Mouse (Mus musculus): ENCODE data around the gene Spg11. TPM values are rescaled to one million over a fixed set of nuclear protein-coding genes. Genes with fewer than 3 reads are reported as not detected.
A peak's percentile ranks its signal among the peaks of the same experiment; 100 is the strongest.

The Spg11 gene
- polyA plus RNA-seq (2016; fragmentation: Nextera tagmentation; extraction: Ambion mirVana), result 10.7 and 11.8 TPM in 2 replicates

DNA sequence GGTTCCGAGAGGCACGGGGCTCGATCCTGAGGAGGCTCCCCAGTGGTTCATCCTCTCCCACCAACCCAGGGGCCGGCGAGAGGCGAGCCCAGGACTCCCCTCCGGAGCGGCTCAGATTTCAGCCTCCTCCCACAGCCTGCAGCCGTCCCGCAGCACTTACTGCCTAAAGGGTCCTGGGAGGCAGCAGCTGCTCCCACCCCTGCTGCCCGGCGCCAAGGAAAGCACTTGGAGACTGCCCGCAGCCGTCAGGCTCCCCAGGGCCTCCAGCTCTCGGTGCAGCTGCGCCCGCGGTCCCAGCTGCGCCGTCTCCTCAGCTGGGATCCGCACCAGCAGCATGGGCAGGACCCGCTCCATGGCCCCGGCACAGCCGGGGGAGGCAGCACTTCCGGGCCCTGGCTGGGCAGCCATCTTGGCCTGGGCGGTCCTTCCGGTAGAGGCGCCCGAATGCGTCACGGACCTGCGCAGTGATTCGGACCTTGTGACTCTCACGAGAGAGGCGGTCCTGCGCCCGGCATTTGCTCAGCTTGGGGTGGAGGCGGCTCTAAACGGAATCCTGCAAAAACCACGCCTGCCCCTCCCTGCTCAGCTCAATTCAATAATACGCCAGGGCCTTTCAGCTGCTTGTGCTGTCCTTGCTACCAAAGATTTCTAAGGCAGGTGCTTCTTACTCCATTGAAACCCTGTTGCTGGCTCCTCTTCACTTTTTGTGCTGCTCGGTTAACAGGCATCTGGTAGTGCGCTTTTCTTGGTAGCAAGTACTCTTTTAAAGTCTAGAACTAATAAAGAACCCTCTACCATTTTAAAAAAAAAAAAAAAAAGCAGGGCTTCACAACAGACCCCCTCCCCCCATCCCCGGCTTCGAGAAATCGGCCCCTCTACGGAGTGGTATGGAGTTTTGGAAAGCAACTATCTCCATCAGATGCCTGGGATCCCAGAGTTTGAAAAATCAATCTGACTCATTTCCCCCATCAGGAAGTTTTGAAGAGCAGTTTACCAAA, at the start of gene Spg11:
Spg11 (minus strand) TSS at position 426 of the 998 bp plus-strand sequence.
- no peaks in the 10 kb centered on the region for H3K9me3 ChIP-seq (replicated peaks)
- WGBS, result under 1% methylated on average over 47 of the region's 47 CpGs

DNA sequence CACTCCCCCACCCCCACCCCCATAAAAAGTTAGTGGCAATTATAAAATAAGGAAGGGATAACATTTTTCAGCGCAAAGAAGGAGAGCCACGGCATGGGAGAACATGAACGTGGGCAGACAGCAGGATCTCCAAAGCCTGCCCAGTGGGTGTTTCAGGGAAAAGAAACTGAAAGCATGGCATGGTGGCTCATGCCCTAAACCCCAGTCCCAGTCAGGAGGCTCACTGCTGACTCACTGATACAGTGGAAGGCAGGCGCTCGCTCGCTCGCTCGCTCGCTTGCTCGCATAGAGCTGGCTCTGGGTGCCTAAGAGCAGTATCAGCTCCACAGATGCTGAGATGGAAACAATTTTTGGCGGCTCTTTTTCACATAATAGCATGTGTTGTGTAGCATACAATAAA, 46.1 kb upstream of the Spg11 start:
- no peaks in the 10 kb centered on the region for H3K36me3 ChIP-seq
- 90% methylated on average over 11 of the region's 11 CpGs for WGBS
- no peak for DNase-seq (ENCODE audit: low spot score)
- H3K27ac ChIP-seq (replicated peaks), result no peak overlapping the region
- H3K9me3 ChIP-seq (replicated peaks), result no peaks in the 10 kb centered on the region
- no peaks in the 10 kb centered on the region for H3K27me3 ChIP-seq (ENCODE audit: low read depth, poor library complexity, severe bottlenecking)
- H3K4me1 ChIP-seq, result peaks cover 5% of the 10 kb centered on the region; the same call in 1 of the 2 replicates
- no peak overlapping the region for H3K4me3 ChIP-seq

More for the DNA sequence above, at the start of gene Spg11:
- Histone ChIP-seq H3K27me3 (ENCODE audit: low read depth, poor library complexity, severe bottlenecking) (no peaks in the 10 kb centered on the region), H3K36me3 (peaks cover 15% of the 10 kb centered on the region), H3K4me3 (peak within 1 kb of the TSS; percentile 76), H3K4me1 (peaks cover 17% of the 10 kb centered on the region), H3K27ac (replicated peaks) (peak within 1 kb of the TSS; percentile 98)
- DNase-seq (ENCODE audit: low spot score), result peak; percentile 99

GRCm38 (mm10) chr2:122163430-122164195, 45.4 kb upstream of the Spg11 start:
- Histone ChIP-seq H3K36me3 (no peaks in the 10 kb centered on the region), H3K27ac (replicated peaks) (no peak overlapping the region), H3K27me3 (ENCODE audit: low read depth, poor library complexity, severe bottlenecking) (no peaks in the 10 kb centered on the region), H3K4me1 (peaks cover 9% of the 10 kb centered on the region), H3K9me3 (replicated peaks) (no peaks in the 10 kb centered on the region), H3K4me3 (no peak overlapping the region)
- DNase-seq (ENCODE audit: low spot score), result no peak
- WGBS, result 84% methylated on average over 13 of the region's 13 CpGs

DNA sequence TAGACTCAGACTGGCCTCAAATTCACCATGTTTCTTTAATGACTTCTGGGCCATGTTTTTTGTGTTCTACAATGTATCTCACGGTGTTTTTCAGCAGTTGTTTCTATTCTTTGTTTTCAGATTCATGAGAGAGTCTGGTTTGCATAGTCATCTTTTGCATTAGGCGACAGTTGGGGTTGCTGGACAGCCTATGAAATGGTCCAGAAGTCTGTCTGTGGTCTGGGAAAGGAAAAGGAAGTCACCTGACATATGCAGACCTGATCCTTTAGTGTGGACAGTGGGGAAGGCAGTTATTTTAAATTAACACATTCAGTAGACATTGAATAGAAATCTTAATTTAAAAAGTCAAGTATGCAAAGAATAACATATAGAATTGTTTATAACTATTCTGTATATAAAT, 44.3 kb upstream of the Spg11 start:
- Histone ChIP-seq H3K9me3 (replicated peaks) (no peaks in the 10 kb centered on the region), H3K36me3 (no peaks in the 10 kb centered on the region), H3K27ac (replicated peaks) (no peak overlapping the region), H3K27me3 (ENCODE audit: low read depth, poor library complexity, severe bottlenecking) (no peaks in the 10 kb centered on the region), H3K4me3 (no peak overlapping the region), H3K4me1 (peaks cover 14% of the 10 kb centered on the region)
- 86% methylated on average over 2 of the region's 2 CpGs for WGBS
- DNase-seq (ENCODE audit: low spot score), result no peak

DNA sequence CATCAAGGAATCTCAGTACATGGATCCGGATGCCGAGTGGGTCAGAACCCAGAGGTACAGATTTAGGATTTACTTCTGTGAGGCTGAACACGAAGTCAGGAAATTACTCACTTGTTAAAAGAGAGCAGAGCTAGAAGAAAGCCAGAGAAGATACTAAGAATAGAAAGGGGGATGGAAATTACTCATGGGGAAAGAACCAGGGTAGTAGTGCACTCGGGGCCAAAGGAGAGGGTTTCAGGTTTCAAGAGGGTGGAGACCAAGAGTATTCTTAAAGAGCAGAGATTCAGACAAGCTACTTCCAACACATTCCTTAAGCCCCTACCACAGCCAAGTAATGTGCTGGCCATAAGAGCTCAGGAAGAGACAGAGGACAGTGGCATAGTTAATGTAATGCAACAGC, 43.4 kb upstream of the Spg11 start:
- WGBS, result 38% methylated on average over 4 of the region's 4 CpGs
- no peak overlapping the region for H3K27ac ChIP-seq (replicated peaks)
- H3K4me1 ChIP-seq, result peaks cover 14% of the 10 kb centered on the region
- no peak overlapping the region for H3K4me3 ChIP-seq
- H3K27me3 ChIP-seq (ENCODE audit: low read depth, poor library complexity, severe bottlenecking), result no peaks in the 10 kb centered on the region
- H3K36me3 ChIP-seq, result no peaks in the 10 kb centered on the region
- no peak for DNase-seq (ENCODE audit: low spot score)
- H3K9me3 ChIP-seq (replicated peaks), result no peaks in the 10 kb centered on the region

GRCm38 (mm10) chr2:122160680-122161079, 42.5 kb upstream of the Spg11 start, which contains the start of gene Trim69:
Trim69 (plus strand) TSS chr2:122160700.
- DNase-seq (ENCODE audit: low spot score), result peak; percentile 78
- Histone ChIP-seq H3K27me3 (ENCODE audit: low read depth, poor library complexity, severe bottlenecking) (no peaks in the 10 kb centered on the region), H3K4me1 (peaks cover 14% of the 10 kb centered on the region), H3K36me3 (no peaks in the 10 kb centered on the region), H3K4me3 (no peak within 1 kb of the TSS), H3K27ac (replicated peaks) (no peak within 1 kb of the TSS), H3K9me3 (replicated peaks) (no peaks in the 10 kb centered on the region)
- WGBS, result 46% methylated on average over 2 of the region's 2 CpGs

DNA sequence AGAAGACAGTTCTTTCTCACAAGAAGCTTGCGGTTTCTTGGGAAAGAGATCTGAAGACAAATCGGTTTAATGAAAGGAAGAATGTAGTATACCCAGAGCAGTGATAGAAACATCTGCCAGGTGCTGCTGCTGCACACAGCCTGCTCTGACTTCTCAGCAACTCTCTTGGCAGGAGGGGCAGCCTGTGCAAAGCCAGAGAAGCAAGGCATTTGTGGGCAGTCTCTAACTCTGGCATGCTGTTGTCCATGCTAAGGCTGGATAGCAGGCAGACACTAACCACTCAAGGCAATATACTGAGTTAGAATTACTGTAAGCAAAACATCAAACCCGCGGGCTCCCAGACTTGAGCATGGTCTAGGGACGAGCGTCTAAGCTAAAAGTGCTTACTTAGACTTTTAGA, 41.5 kb upstream of the Spg11 start:
- Histone ChIP-seq H3K36me3 (peaks cover 7% of the 10 kb centered on the region), H3K4me3 (no peak overlapping the region), H3K4me1 (peaks cover 14% of the 10 kb centered on the region), H3K9me3 (replicated peaks) (no peaks in the 10 kb centered on the region), H3K27me3 (ENCODE audit: low read depth, poor library complexity, severe bottlenecking) (no peaks in the 10 kb centered on the region), H3K27ac (replicated peaks) (no peak overlapping the region)
- no peak for DNase-seq (ENCODE audit: low spot score)
- WGBS, result 85% methylated on average over 6 of the region's 6 CpGs

DNA sequence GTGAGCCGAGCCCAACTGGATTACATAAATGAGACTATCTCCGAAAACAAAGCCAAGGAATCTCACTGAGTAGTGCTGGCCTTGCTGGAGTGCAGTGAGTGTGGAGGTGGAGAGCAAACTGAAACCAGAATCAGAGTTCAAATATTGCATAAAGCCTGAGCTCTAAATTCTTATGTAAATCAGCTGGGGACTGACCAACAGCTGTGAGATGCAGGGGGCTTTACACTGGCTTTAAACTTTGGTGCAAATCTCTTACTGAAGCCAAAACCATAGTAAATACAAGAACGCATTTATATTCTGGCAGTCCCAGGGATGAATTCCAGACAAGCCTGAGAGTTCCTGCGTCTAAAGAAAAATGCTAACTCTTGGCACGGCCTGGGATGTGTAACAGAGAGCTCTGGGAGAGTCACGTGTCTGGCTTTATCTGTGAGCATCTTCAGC, 40.2 kb upstream of the Spg11 start:
- Histone ChIP-seq H3K36me3 (peaks cover 15% of the 10 kb centered on the region), H3K27me3 (ENCODE audit: low read depth, poor library complexity, severe bottlenecking) (no peaks in the 10 kb centered on the region), H3K4me3 (no peak overlapping the region), H3K27ac (replicated peaks) (0 out of 2 replicates have a peak overlapping the region, but pooled peaks have one; percentile 29), H3K4me1 (peaks cover 14% of the 10 kb centered on the region), H3K9me3 (replicated peaks) (no peaks in the 10 kb centered on the region)
- no peak for DNase-seq (ENCODE audit: low spot score)
- 59% methylated on average over 6 of the region's 6 CpGs for WGBS

- Histone ChIP-seq H3K36me3 (peaks cover 17% of the 10 kb centered on the region), H3K4me1 (peaks cover 14% of the 10 kb centered on the region), H3K27me3 (ENCODE audit: low read depth, poor library complexity, severe bottlenecking) (no peaks in the 10 kb centered on the region), H3K27ac (replicated peaks) (no peak overlapping the region), H3K9me3 (replicated peaks) (no peaks in the 10 kb centered on the region), H3K4me3 (no peak overlapping the region)
- no peak for DNase-seq (ENCODE audit: low spot score)
Measured at GRCm38 (mm10) chr2:122157561-122157960, 39.4 kb upstream of the Spg11 start.

GRCm38 (mm10) chr2:122156051-122156700, 38.0 kb upstream of the Spg11 start:
- Histone ChIP-seq H3K27me3 (ENCODE audit: low read depth, poor library complexity, severe bottlenecking) (no peaks in the 10 kb centered on the region), H3K9me3 (replicated peaks) (no peaks in the 10 kb centered on the region), H3K4me1 (peaks cover 9% of the 10 kb centered on the region), H3K4me3 (no peak overlapping the region), H3K36me3 (peaks cover 25% of the 10 kb centered on the region), H3K27ac (replicated peaks) (no peak overlapping the region)
- DNase-seq (ENCODE audit: low spot score), result no peak
- WGBS, result 93% methylated on average over 4 of the region's 4 CpGs

- DNase-seq (ENCODE audit: low spot score), result no peak
- Histone ChIP-seq H3K27ac (replicated peaks) (no peak overlapping the region), H3K4me1 (peaks cover 9% of the 10 kb centered on the region), H3K9me3 (replicated peaks) (no peaks in the 10 kb centered on the region), H3K4me3 (no peak overlapping the region), H3K27me3 (ENCODE audit: low read depth, poor library complexity, severe bottlenecking) (no peaks in the 10 kb centered on the region), H3K36me3 (peaks cover 25% of the 10 kb centered on the region)
- 79% methylated on average over 2 of the region's 2 CpGs for WGBS
Measured at GRCm38 (mm10) chr2:122155292-122155691, 37.1 kb upstream of the Spg11 start.

DNA sequence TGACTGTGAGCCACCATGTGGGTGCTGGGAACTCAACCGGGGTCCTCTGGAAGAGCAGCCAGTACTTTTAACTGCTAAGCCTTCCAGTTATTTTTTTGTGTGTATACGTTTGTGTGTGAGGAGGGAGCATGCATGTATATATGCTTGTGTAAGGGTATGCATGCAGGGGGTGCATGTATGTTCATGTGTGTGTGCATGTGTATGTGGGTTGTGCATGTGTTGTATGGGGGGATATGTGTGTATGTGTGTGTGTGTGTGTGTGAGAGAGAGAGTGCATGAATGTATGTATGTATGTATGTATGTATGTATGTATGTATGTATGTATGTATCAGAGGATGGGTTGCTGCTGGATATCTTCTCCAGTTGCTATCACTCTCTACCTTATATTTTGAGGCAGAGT, 36.3 kb upstream of the Spg11 start:
- Histone ChIP-seq H3K27ac (replicated peaks) (no peak overlapping the region), H3K27me3 (ENCODE audit: low read depth, poor library complexity, severe bottlenecking) (0 out of 2 replicates have a peak, but pooled peaks cover 3% of the 10 kb centered on the region), H3K36me3 (peaks cover 25% of the 10 kb centered on the region), H3K4me1 (peaks cover 9% of the 10 kb centered on the region), H3K4me3 (no peak overlapping the region), H3K9me3 (replicated peaks) (no peaks in the 10 kb centered on the region)
- 90% methylated on average over 2 of the region's 2 CpGs for WGBS
- DNase-seq (ENCODE audit: low spot score), result no peak

All from midbrain, embryonic 10.5 days (tissue).